Mouse (Mus musculus) layer of hippocampus, adult 18-20 months (tissue): ENCODE measurements around the gene Nrap. TPM values are rescaled to one million over a fixed set of nuclear protein-coding genes. Genes with fewer than 3 reads are reported as not detected.

Experiments
- DNase-seq, 2 experiments: peaks; one replicate each; pipeline ENCODE4 v3.0.0; 2022; ENCODE audit warnings: low spot score in 2 of 2
- total RNA-seq, 2 experiments: library from RNA; stranded (reverse); gene quantifications; 2 replicates each; pipeline ENCODE4 v1.2.3; 2021

Nrap gene
- total RNA-seq, 2 experiments from 2014 or later = 0.23 to 0.35 TPM

- DNase-seq = peak; percentile 12 to 24
These were observed 7.1 kb upstream of the Nrap start, which contains the start of gene Casp7 for GRCm38 (mm10) chr19:56396669-56397621. Gene Casp7, plus strand, starts transcription at chr19:56397129.

- DNase-seq = no peak
These were observed 6.4 kb upstream of the Nrap start for GRCm38 (mm10) chr19:56396227-56396626.

DNA sequence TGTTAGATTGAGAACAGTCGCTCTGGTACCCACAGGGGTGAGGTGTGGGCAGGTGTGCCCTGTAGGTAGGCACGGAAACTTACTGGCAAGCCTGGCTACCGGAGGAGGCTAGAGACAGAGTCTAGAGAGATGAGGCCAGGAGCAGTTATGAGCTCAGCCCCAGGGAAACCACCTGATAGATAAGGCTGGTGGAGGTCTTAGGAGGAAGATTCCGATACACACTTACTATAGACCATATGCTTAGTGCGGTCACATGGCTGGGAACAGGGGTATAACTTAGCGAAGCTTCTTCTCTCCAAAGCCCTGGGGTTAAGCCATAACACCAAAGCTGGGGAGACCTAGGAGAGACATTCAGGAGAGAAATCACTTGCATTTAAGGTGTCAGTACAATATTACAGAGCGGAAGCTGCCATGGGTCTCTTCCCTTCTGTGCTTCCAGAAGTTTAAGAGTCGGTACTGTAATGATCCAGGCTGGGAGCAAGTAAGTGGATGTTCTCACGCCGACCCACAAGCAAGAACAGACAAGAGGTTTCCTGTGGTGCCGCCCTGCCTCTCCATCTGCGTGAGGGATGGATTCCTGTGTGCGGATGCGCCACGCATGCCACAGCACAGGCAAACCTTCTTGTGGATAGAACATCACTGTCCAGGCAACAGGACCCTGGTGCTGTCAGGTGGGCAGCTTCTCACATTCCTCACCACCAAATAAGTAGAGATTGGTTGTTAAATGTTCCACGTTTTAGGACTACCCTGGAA lies 5.5 kb upstream of the Nrap start:
- no peak for DNase-seq

- no peak for DNase-seq
These were observed 3.6 kb upstream of the Nrap start for GRCm38 (mm10) chr19:56393311-56393866.

DNA sequence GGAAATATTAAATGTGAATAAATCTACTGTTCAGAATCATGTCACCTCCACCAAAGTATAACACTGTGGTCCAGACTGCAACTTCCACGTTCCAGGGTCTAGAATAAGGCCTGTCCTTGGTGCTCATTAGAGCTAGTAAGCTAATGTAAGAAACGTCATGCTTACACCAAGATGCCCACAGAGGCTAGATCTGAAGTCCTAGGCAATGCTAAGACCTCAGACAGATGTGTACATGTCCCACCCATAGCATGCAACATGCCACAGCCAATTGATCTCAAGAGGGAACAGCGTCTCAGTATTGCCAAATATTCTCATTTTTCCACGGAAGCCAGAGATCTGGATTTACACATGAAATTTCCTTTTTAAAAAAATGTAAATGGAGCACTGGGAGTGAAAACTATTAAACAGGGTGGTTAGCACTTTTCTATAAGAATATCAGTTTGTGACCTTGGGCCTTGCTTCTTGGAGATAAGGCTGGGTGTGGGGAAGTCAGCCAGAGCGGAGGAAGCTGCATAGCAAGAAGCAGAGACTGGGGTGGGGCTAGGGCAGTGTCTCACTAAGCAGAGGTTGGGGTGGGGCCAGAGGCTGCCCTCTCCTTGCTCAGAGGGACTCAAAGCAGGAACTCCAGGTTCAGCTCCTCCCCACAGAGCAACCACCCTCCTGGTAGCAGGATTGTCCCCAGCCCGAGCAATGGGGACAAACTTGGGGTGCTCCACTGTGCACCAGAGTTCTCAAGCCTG lies 1.6 kb upstream of the Nrap start:
- no peak for DNase-seq

DNA sequence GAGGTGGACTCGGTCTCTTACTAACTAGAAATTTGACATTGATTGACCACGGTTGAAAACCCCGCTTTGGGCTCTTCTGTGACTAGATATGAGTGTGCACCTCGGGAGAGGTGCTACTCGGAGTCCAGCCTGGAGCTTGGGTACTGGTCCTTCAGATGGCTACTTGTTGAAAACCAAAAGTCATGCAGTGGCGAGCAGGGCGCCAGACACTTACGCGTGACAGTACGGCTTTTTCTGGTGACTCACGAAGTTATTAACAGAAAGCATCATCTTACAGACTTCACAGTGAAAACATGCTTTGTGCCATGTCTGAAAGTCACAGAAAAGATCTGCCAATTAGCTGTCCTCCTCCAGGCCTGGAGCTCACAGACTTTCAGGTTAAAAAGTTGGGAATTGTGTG lies 661 bp downstream of the Nrap start:
- no peak for DNase-seq

DNA sequence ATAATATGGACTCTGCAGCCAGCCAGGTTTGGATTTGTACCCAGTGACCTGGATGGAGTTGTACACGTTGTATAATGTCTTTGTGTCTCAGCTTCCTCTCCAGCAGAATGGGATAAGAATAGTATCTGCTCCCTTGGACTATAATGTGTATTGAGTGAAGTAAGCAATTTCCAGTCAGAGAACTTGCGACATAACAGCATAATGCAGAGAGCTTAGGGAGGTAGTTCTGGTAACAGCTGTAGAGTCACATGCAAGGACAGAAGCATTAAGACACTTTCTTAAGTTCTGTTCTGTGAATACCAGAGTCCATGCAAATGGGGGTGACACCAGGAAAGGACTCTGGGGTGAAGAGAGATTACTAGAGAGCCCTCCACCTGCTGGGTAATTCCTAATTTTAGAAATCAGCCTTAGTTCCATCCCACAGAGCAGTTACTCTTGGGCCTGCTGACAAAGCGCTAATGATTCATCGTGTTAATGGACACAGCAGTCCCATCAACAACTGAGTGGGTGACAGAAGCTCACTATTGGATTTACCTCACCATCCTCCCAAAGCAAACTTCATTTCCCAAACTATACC lies 2.0 kb downstream of the Nrap start:
- DNase-seq = no peak

DNA sequence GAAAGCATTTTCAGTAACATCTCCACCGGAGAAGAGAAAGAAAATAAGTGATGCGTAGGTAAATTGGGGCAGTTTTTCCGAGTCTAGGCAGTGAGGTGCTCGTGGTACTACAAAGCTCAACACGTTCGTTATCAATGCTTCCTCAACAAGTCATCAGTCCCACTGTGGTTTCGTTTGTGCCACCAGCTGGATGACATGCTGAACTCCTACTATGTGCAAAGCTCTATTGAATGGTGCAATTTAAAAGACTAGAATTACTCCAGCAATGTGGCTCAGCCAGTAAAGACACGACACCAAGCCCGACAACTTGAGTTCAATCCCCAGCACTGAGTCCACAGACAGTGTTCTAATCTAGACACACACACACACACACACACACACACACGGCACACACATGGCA lies 3.7 kb downstream of the Nrap start:
- DNase-seq = no peak

DNA sequence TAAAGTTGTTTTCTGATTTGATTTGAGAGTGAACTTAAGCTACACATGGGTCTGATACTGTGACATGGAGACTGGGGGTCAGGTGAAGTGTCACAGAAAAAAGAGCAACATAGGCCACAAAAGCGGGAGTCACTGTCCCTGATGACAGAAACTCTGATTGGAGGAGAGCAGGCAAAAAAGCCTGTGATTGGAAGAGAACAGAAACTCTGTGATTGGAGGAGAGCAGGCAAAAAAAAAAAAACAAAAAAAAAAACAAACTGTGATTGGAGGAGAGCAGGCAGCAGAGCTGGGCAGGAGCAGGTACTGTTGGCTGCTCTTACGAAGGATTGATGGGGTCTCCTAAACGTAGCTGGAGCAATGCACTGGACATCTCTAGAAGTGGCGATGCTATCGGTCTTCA lies 4.3 kb downstream of the Nrap start:
- no peak for DNase-seq

GRCm38 (mm10) chr19:56381407-56381806 lies 8.4 kb downstream of the Nrap start:
- DNase-seq = no peak

DNA sequence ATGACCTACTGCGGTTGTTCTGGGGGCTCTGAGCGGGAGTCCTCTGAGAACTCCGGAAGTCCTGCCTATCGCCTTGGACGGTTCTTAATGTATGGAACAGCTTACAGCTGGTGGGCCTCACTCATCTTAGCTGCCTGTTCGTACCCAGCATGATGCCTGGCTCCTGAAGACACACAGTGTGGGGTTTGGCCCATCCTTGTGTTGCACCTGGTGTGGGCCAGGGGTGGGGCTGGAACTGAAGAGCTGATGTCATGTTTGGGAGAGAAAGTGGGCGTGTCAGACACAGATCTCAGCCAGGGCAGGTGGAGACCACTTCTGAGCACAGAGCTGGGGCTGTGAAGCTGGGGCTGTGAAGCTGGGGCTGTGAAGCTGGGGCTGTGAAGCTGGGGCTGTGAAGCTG lies 9.5 kb downstream of the Nrap start:
- no peak for DNase-seq

DNA sequence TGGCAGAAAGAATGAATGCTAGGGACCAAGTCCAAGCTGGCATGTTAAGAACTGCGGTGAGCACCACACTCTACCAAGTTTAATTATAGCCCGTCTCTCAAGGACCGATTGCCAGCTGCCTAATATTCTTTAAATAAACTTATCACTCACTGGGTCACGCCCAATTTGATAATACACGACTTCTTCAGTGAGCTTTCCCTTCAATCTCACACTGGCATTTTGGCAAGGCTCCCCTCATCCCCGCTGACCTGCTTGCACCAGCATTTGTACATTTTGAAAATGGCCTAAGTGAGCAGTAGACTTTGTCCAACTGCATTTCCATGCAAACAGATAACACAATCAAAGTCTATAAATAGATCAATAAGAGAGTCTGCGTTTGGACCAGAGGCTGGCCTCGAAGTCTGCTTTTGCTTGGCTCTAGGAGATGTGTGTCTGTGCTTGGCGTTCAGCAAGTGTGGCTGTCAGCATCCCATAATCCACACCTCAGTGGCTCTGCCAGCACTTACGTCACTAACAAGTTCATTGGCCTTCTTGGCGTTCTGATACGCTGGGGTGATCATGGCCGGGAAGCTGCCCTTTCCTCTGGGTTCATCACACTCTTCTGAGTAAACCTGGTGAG lies 11.2 kb downstream of the Nrap start:
- DNase-seq = no peak

DNA sequence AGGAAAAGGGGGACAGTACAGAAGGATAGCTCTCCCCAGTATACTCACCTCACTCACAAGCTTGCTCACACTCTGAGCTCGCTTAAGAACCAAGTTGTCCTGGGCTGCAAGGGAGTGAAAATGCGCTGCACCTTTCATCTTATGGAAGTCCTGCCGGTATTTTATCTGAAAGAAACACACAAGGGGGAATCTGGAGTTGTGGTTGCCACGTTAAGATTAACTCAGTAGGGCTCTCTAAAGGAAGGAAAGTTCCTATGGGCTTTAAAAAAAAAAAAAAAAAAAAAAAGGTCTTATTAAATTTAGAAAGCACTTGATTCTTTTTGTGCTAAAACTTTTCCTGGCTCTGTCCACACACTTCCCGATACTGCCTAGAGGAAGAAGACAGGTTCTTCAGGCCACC lies 11.8 kb downstream of the Nrap start:
- no peak for DNase-seq

GRCm38 (mm10) chr19:56374011-56374410 lies 15.8 kb downstream of the Nrap start:
- no peak for DNase-seq

- no peak for DNase-seq
These were observed 16.6 kb downstream of the Nrap start for GRCm38 (mm10) chr19:56373246-56373645.

DNA sequence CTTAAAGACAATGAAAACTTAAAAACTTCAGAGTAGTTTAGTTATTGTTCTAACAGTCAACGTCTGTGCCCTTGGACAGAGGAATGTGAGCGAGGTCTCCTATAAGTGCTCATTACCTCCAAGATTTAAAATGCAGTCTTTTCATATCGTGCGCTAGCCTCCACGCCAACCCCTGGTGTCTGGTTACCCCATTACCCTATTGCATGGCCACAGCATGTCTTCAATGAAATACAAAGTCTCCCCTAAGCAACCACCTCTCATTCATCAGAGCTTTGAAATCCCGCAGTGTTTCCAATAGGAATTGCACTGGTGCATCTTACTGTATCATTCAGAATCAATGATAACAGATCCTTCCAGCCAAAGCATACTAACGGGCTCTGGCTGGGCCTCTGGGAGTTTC lies 17.6 kb downstream of the Nrap start:
- DNase-seq = no peak

DNA sequence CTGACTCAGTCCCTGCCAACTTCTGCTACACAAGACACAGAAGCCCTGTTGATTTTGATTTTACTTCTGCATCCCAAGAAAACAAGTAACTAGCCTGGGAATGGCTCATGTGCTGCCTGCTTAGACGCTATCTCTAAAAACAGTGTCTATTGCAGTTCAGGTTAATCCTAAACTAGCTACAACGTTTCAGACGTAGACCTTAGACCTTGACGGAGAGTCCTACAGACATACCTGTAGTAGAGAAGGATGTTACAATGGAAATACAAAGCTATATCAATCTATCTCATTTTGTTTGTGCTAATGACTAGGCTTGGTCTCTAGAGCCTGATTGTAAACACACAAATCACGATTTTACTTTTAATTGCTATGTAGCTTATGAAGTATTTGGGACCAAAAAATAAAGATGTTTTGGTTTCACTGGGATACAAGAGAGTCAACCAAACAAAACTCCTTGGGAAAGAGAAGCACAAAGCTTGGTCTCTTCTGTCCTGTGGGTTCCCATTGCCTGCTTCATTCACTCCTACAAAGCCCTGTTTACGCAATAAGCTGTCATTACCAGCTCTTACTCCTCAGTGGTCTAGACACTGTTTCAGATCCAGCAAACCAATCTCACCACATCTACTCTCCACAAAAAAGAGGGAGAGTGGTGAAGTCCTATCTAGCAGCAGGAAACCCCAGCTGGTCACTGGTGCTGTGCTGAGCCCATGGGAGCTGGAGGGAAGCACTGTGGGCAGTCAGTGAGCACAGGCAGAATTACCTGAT lies 19.3 kb downstream of the Nrap start:
- DNase-seq = no peak

DNA sequence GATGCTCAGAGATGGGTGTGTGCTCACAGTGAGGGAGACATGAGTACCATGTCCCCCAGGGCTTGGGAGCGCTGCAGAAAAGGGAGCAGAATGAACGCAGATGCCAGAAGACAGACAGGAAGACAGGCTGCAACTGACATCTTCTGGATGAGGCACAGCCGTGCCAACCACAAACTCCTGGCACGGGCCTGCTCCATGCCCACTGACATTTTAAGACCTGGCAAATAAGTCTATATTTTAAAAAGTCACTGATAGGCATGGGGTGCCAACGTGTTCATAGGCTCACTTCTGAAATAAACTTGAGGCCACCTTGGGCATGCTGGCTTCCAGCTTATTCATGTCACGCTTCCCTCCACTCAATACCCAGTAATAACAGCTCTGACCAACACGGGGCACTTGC lies 20.9 kb downstream of the Nrap start:
- DNase-seq = no peak

DNA sequence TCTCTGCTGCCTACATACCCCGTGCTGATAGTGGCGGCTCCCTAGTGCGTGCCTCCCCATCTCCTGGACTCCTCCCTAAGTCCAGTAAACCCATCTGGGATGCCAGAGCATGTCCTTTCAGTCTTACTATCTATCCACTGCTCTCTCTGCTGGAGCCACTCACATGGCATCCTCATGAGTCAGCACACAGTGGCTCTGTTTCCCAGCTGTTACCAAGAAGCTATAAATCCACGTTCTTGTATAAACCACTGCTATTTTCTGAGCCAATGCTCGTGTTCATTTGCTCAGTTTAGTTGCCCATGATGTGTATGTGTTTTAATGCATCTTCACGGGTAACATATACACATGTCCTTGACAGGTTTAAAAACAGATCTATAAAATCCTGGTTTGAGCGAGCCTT lies 22.1 kb downstream of the Nrap start:
- no peak for DNase-seq

DNA sequence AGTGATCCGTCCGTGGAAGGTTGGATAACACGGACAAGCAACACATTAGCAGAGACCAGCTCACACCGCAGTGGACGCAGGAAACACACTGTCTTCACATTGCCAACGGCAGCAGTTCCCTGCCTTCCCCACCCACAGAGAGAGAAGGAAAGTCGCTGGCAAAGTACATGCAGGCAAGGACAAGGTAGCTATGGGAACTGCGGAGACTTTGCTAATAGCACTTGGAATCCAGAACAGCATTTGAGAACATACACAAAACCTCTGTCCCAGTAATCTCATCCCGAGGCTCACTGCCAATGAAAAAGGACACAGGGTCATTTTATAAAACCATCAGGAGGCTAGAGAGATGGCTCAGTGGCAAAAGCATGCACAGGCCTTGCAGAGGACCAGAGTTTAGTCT lies 23.2 kb downstream of the Nrap start:
- DNase-seq = no peak
